Mouse (Mus musculus) heart, adult 2 months (tissue): ENCODE measurements at regions not wholly inside any gene's neighbourhood (a gene's known extent, or its start where the extent isn't known, plus 50 kb on each side); places are given as distances from the start of the nearest gene placed in this dataset.

Experiments
- CTCF ChIP-seq: fragments of 200-600 bp; IDR thresholded peaks from 2 replicates; pipeline ENCODE4 v1.8.1; 2022; ENCODE audit warnings: antibody characterized with exemption, mild to moderate bottlenecking, moderate library complexity
- EP300 ChIP-seq: fragments of 200-500 bp; IDR thresholded peaks from 2 replicates; pipeline ENCODE4 v1.6.1; 2011; ENCODE audit warnings: low read depth, low read length, control low read depth; ENCODE audit not compliant: insufficient read depth
- POLR2A ChIP-seq: fragments of 200-500 bp; IDR thresholded peaks from 2 replicates; pipeline ENCODE4 v1.6.1; 2011; ENCODE audit warnings: mild to moderate bottlenecking, low read depth, low read length, control low read depth; ENCODE audit not compliant: insufficient read depth

GRCm38 (mm10) chr17:73009962-73010361 lies 91.9 kb downstream of the Lbh start:
- TF ChIP-seq CTCF (no peak), POLR2A (no peak), EP300 (no peak)
